Mouse (Mus musculus): ENCODE data around the gene Apoc3. TPM values are rescaled to one million over a fixed set of nuclear protein-coding genes. Genes with fewer than 3 reads are reported as not detected.
A peak's percentile ranks its signal among the peaks of the same experiment; 100 is the strongest.

Gene Apoc3
- polyA plus RNA-seq, 1 experiment from 2014 or later: not detected

DNA sequence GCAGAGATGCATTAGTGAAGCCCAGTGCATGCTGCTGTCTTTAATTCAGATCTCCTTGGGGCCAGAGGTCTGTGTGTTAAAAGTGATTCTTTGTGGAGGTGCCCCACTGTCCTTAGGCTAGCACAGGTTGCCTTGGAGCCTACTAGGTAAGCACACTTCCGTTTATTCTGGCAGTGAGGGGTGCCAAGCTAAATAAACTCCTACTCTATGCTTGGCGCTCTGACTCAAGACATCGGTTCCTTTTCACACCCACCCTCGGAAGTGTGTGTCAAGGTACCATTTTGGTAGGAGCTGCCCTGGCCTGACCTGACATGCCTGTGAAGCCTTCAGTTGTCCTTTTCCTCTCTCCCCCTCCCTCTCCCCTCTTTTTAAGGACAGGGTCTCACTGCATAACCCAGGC lies 21.2 kb downstream of the Apoc3 start:
- no peaks in the 10 kb centered on the region for H3K27me3 ChIP-seq
- ATAC-seq (ENCODE audit: insufficient number of reproducible peaks, insufficient read depth, low FRiP score, low TSS enrichment, low read depth): no peak

DNA sequence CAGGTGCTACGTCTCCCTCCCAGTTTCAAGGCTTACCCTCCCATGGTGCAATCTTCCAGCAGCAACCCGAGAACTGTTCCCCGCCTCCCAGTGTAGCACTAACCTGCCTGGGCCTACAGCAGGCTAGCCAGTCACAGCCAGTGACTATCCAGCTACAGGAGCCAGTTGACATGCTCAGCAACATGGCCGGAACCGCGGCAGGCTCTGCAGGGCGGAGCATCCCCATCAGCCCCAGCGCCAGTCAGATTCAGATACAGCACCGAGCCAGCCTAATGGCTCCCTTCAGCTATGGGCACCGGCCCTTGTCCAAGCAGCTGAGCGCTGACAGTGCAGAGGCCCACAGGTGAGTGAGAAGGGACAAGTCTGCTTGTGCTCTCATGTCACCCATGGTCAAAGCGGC lies 25.0 kb downstream of the Apoc3 start:
- ATAC-seq (ENCODE audit: insufficient number of reproducible peaks, insufficient read depth, low FRiP score, low TSS enrichment, low read depth): no peak
- H3K9ac ChIP-seq (replicated peaks): no peak overlapping the region
- no peaks in the 10 kb centered on the region for H3K27me3 ChIP-seq
- no peak overlapping the region for H3K4me3 ChIP-seq (replicated peaks)
- H3K27ac ChIP-seq: no peak overlapping the region
- no peak overlapping the region for H3K4me2 ChIP-seq
- peaks cover 96% of the 10 kb centered on the region for H3K36me3 ChIP-seq
- peaks cover 19% of the 10 kb centered on the region for H3K4me1 ChIP-seq (replicated peaks)
- H3K9me3 ChIP-seq: no peaks in the 10 kb centered on the region
- 90% methylated on average over 12 of the region's 12 CpGs for WGBS

More for the DNA sequence above, 21.2 kb downstream of the Apoc3 start:
- Histone ChIP-seq H3K4me3 (replicated peaks) (no peak overlapping the region), H3K4me2 (no peak overlapping the region), H3K36me3 (peaks cover 68% of the 10 kb centered on the region), H3K4me1 (replicated peaks) (no peaks in the 10 kb centered on the region), H3K27ac (no peak overlapping the region), H3K9me3 (no peaks in the 10 kb centered on the region), H3K9ac (replicated peaks) (no peak overlapping the region)
- WGBS: 85% methylated on average over 4 of the region's 4 CpGs

DNA sequence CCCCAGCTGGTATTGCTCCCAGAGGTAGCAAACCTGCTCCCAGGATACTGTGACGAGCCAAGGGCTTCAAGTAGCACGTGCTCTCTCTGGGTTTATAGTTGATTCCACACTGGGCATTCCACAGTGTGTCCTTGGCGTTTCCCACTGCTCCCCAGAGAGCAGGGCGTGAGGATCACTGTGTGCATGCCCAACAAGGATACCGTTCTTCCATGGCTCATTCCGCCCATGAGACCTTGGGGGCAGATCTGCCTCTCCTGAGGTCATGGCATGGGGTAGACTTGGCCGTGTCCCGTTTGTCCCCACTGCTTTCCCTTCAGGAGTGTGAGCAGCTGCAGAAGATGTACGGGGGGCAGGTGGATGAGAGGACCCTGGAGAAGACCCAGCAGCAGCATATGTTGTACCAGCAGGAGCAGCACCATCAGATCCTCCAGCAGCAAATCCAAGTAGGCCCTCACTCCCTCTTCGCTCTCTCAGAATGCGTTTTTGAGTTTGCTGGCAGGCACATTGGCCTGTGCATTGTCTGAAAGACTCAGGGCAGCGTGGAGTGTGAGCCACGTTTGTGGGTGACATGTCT lies 26.9 kb downstream of the Apoc3 start:
- no peaks in the 10 kb centered on the region for H3K9me3 ChIP-seq
- H3K4me1 ChIP-seq (replicated peaks): peaks cover 19% of the 10 kb centered on the region
- H3K36me3 ChIP-seq: peaks cover 93% of the 10 kb centered on the region
- peak overlapping the region; percentile 62 for H3K27ac ChIP-seq
- no peak overlapping the region for H3K4me2 ChIP-seq
- ATAC-seq (ENCODE audit: insufficient number of reproducible peaks, insufficient read depth, low FRiP score, low TSS enrichment, low read depth): no peak
- H3K4me3 ChIP-seq (replicated peaks): no peak overlapping the region
- H3K9ac ChIP-seq (replicated peaks): no peak overlapping the region
- no peaks in the 10 kb centered on the region for H3K27me3 ChIP-seq
- 73% methylated on average over 13 of the region's 13 CpGs for WGBS

DNA sequence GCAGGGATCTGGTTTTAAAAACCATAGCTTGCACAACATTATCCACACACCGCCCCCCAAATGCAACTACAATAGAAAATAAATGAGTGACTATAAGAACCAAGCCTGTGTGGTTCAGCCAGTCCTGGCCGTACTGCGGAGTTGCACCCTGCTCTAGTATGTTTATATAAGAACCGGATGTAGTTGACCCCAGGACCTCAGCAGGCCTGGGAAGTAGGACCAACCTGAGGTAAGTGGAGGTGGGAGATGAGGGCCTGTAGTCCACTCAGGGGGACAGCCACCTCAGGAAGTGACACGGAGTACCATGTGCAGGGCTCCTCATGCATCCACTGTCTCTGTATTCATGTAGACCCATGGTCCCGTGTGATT lies 28.0 kb downstream of the Apoc3 start:
- ATAC-seq (ENCODE audit: insufficient number of reproducible peaks, insufficient read depth, low FRiP score, low TSS enrichment, low read depth): no peak

DNA sequence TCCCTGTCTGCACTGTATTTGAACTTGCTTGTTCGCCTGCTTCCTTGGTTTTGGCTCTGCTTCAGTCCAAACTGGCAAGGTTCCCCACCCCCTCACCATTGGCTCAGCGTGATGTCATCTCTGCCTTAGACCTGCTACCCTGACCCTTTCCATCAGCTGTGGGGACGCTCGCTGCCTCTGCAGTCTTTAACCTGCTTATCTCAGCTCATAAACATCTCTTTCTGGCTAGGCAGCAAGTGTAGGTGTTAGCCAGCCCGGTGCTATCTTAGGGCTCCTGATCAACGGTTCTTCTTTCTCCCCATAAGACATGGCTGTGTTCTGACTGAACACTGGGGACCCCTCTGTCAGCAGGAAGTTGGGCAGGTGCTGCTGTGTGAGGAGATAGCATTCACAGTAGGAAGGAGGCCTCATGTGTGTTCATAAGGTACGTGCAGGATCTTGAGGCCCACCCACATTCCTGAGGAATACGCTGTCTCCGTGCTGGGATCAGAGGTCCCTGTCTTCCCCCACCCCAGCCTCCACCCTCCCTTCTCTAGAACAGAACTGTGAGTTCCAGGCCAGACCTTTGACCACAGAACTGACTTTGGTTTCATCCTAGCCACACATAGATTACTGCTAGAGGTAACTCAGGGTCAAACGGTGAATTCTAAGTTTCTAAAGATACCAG lies 28.5 kb downstream of the Apoc3 start:
- Histone ChIP-seq H3K4me2 (no peak overlapping the region), H3K4me1 (replicated peaks) (peaks cover 19% of the 10 kb centered on the region), H3K36me3 (peaks cover 87% of the 10 kb centered on the region), H3K27ac (no peak overlapping the region), H3K27me3 (no peaks in the 10 kb centered on the region), H3K9ac (replicated peaks) (no peak overlapping the region), H3K4me3 (replicated peaks) (no peak overlapping the region), H3K9me3 (no peaks in the 10 kb centered on the region)
- WGBS: 84% methylated on average over 10 of the region's 10 CpGs
- ATAC-seq (ENCODE audit: insufficient number of reproducible peaks, insufficient read depth, low FRiP score, low TSS enrichment, low read depth): no peak

More for the DNA sequence above, 28.0 kb downstream of the Apoc3 start:
- Histone ChIP-seq H3K27me3 (no peaks in the 10 kb centered on the region), H3K9me3 (no peaks in the 10 kb centered on the region), H3K9ac (replicated peaks) (no peak overlapping the region), H3K27ac (peak overlapping the region; percentile 56; the same call in 1 of the 2 replicates), H3K36me3 (peaks cover 87% of the 10 kb centered on the region), H3K4me2 (no peak overlapping the region), H3K4me1 (replicated peaks) (peaks cover 19% of the 10 kb centered on the region), H3K4me3 (replicated peaks) (no peak overlapping the region)
- WGBS: 83% methylated on average over 6 of the region's 6 CpGs

DNA sequence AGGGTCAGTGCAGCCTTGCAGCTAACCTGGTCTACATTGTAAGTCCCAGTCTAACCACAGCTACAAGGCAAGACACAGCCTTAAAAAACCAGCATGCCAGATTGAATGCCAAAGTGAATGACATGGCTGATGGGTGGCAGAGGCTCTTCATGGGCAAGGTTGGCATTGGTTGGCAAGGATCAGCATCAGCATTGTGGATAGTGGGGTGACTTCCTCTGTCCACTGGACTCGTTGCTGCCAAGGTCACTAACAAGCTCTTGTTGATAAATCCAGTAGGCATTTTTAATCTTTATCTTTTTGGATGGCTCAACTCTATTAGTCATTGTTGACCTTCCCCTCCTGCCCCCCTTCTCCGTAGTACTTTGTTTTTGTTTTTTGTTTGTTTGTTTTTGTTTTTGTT lies 35.8 kb downstream of the Apoc3 start:
- Histone ChIP-seq H3K4me1 (replicated peaks) (no peaks in the 10 kb centered on the region), H3K36me3 (peaks cover 84% of the 10 kb centered on the region), H3K9me3 (no peaks in the 10 kb centered on the region), H3K4me2 (no peak overlapping the region), H3K27ac (no peak overlapping the region), H3K4me3 (replicated peaks) (no peak overlapping the region), H3K9ac (replicated peaks) (no peak overlapping the region), H3K27me3 (no peaks in the 10 kb centered on the region)
- ATAC-seq (ENCODE audit: insufficient number of reproducible peaks, insufficient read depth, low FRiP score, low TSS enrichment, low read depth): no peak
- 94% methylated on average over 2 of the region's 2 CpGs for WGBS

DNA sequence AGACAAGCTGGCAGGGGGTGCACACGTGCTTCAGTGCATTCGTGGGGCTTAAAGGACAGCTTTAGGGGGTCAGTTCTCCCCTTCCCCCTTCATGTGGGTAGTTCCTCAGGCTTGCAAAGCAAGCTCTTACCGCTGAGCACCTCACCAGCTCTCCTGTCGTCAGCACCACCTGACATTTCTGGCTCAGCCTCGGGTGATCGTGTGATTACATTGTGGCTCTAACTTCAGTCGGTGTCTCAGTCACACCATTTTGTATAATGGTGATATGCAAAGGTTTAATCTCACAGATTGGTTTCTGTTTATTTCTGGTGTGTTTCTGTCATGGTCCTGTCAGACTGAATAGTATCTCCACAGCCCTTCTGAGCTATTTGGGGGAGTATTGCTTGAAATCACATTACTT lies 36.5 kb downstream of the Apoc3 start:
- no peak overlapping the region for H3K4me2 ChIP-seq
- ATAC-seq (ENCODE audit: insufficient number of reproducible peaks, insufficient read depth, low FRiP score, low TSS enrichment, low read depth): no peak
- H3K27ac ChIP-seq: no peak overlapping the region
- peaks cover 84% of the 10 kb centered on the region for H3K36me3 ChIP-seq
- no peak overlapping the region for H3K9ac ChIP-seq (replicated peaks)
- no peak overlapping the region for H3K4me3 ChIP-seq (replicated peaks)
- H3K9me3 ChIP-seq: no peaks in the 10 kb centered on the region
- no peaks in the 10 kb centered on the region for H3K4me1 ChIP-seq (replicated peaks)
- H3K27me3 ChIP-seq: no peaks in the 10 kb centered on the region
- WGBS: 89% methylated on average over 7 of the region's 7 CpGs

DNA sequence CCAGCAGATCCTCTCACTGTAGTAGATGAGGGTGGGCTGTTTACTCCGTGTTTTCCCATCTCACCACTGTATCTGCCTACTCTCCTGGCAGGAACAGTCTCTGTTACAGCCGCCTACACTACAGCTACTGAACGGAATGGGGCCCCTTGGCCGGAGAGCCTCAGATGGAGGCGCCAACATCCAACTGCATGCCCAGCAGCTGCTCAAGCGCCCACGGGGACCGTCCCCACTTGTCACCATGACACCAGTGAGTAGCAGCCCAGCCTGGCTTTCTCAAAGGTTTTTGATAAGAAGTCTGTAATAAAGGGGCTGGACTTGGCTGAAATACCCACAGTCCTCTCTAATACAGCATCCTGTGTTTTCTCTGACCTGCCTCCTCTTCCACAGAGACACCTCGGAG lies 37.0 kb downstream of the Apoc3 start:
- Histone ChIP-seq H3K36me3 (peaks cover 88% of the 10 kb centered on the region), H3K4me3 (replicated peaks) (no peak overlapping the region), H3K4me1 (replicated peaks) (no peaks in the 10 kb centered on the region), H3K9ac (replicated peaks) (no peak overlapping the region), H3K27ac (no peak overlapping the region), H3K4me2 (no peak overlapping the region), H3K9me3 (no peaks in the 10 kb centered on the region), H3K27me3 (no peaks in the 10 kb centered on the region)
- no peak for ATAC-seq (ENCODE audit: insufficient number of reproducible peaks, insufficient read depth, low FRiP score, low TSS enrichment, low read depth)
- WGBS: 90% methylated on average over 9 of the region's 9 CpGs

DNA sequence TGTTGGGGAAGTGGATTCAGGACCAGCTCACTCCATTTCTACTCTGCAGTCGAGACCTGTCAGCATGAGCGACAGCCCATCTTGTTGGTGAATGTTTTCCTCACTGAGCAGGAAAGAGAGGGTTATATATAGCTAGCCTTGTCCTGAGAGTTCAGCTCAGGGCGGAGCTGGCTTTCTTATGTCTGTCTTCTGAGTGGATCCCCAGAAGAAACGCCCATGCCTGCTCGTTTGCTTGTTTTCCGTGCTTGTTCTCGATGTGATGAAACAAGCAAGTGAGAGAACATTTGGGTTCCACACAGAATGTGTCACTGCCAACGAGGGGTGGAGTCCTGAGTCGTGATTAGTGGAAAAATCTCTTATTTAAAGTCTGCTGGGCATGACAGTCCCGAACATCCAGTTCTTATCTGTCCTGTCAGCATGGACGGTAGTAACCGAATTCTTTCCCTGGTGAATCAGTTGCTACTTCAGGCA lies 38.7 kb downstream of the Apoc3 start:
- Histone ChIP-seq H3K4me2 (no peak overlapping the region), H3K4me3 (replicated peaks) (no peak overlapping the region), H3K9me3 (no peaks in the 10 kb centered on the region), H3K36me3 (peaks cover 79% of the 10 kb centered on the region), H3K4me1 (replicated peaks) (no peaks in the 10 kb centered on the region), H3K27ac (no peak overlapping the region), H3K27me3 (no peaks in the 10 kb centered on the region), H3K9ac (replicated peaks) (no peak overlapping the region)
- WGBS: 82% methylated on average over 12 of the region's 12 CpGs
- ATAC-seq (ENCODE audit: insufficient number of reproducible peaks, insufficient read depth, low FRiP score, low TSS enrichment, low read depth): no peak

DNA sequence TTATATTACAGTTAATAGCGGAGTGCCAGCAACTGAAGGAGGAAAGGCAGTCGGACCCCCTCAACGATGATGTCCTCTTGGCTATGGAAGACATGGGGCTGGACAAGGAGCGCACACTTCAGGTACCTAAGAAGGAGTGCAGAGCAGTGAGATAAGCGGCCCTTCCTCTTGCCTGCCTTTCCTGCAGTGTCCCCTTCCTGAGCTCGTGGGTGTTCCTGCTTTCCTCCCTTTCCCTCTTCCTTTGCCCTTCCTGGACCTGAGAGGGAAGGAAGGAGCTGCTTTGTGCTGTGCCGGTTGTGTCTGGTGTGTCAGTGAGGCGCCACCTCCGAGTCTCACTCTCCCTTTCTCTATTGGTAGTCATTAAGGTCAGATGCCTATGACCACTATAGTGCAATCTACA lies 40.6 kb downstream of the Apoc3 start:
- Histone ChIP-seq H3K27me3 (no peaks in the 10 kb centered on the region), H3K4me3 (replicated peaks) (no peak overlapping the region), H3K36me3 (peaks cover 62% of the 10 kb centered on the region), H3K4me1 (replicated peaks) (no peaks in the 10 kb centered on the region), H3K27ac (no peak overlapping the region), H3K9me3 (no peaks in the 10 kb centered on the region), H3K9ac (replicated peaks) (no peak overlapping the region), H3K4me2 (no peak overlapping the region)
- 87% methylated on average over 9 of the region's 9 CpGs for WGBS
- no peak for ATAC-seq (ENCODE audit: insufficient number of reproducible peaks, insufficient read depth, low FRiP score, low TSS enrichment, low read depth)

DNA sequence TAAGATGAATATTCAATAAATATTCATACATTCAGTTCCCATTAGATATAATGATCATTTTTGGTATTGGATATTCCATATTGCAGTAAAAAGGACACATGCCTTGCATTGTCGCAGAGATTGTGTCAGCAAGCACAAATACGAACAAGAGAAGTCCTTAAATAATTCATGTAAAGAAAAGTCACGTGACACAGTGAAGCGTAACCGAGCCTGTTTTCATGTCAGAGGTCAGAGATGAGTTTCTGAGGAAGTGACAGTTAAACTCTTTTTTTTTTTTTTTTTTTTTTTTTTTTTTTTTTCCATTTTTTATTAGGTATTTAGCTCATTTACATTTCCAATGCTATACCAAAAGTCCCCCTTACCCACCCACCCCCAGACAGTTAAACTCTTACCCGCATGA lies 42.8 kb downstream of the Apoc3 start:
- H3K9me3 ChIP-seq: no peaks in the 10 kb centered on the region
- 87% methylated on average over 6 of the region's 6 CpGs for WGBS
- H3K4me2 ChIP-seq: no peak overlapping the region
- ATAC-seq (ENCODE audit: insufficient number of reproducible peaks, insufficient read depth, low FRiP score, low TSS enrichment, low read depth): no peak
- H3K27ac ChIP-seq: no peak overlapping the region
- no peak overlapping the region for H3K9ac ChIP-seq (replicated peaks)
- H3K4me3 ChIP-seq (replicated peaks): no peak overlapping the region
- no peaks in the 10 kb centered on the region for H3K27me3 ChIP-seq
- 0 out of 2 replicates have a peak, but pooled peaks cover 4% of the 10 kb centered on the region for H3K4me1 ChIP-seq (replicated peaks)
- H3K36me3 ChIP-seq: peaks cover 40% of the 10 kb centered on the region

DNA sequence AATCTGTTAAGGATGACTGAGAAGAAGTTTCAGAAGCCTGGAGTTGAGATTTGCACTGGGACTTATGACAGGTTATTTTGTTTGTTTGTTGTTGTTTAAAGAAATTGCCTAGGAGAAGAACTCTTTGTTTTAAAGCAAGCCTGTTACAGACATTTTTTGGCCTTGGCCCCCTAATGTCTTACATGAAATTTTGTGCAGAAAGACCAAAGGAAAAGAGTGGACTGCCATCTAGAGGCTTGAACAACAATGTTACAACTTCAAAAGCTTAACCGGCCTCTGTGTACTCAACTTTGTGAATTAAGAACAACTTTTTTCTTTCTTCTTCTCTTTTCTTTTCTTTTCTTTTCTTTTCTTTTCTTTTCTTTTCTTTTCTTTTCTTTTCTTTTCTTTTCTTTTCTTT lies 43.8 kb downstream of the Apoc3 start:
- ATAC-seq (ENCODE audit: insufficient number of reproducible peaks, insufficient read depth, low FRiP score, low TSS enrichment, low read depth): no peak
- Histone ChIP-seq H3K9me3 (no peaks in the 10 kb centered on the region), H3K9ac (replicated peaks) (no peak overlapping the region), H3K27ac (no peak overlapping the region), H3K36me3 (peaks cover 30% of the 10 kb centered on the region), H3K4me2 (no peak overlapping the region), H3K4me3 (replicated peaks) (no peak overlapping the region), H3K27me3 (no peaks in the 10 kb centered on the region), H3K4me1 (replicated peaks) (0 out of 2 replicates have a peak, but pooled peaks cover 4% of the 10 kb centered on the region)
- WGBS: 50% methylated on average over 1 of the region's 1 CpGs

Measured in limb, embryonic 12.5 days (tissue).